Mouse (Mus musculus): Measurements from ENCODE around the gene Paics.
A peak's percentile ranks its signal among the peaks of the same experiment; 100 is the strongest.

GRCm38 (mm10) chr5:76998416-76998815 is 47.3 kb downstream of the Paics start:
- peak; percentile 43 for TF ChIP-seq CTCF (IDR thresholded peaks at IDR 0.05; ENCODE audit: low read depth)
- no peak for TF ChIP-seq EP300 (IDR thresholded peaks at IDR 0.05; ENCODE audit: low read depth)
